Mouse (Mus musculus) spleen, adult 18-20 months (tissue): Measurements from ENCODE around the gene Ephx1.
"Not testable (repeated sequence)": the region's sequence is repeated elsewhere in the genome, so short reads cannot be mapped to it uniquely, and the experiment has no call there.

ENCODE experiments used
- DNase-seq, 2 experiments: peaks; one replicate each; pipeline ENCODE4 v3.0.0; 2022; ENCODE audit warnings: mixed read lengths in 2 of 2

Gene Ephx1

DNA sequence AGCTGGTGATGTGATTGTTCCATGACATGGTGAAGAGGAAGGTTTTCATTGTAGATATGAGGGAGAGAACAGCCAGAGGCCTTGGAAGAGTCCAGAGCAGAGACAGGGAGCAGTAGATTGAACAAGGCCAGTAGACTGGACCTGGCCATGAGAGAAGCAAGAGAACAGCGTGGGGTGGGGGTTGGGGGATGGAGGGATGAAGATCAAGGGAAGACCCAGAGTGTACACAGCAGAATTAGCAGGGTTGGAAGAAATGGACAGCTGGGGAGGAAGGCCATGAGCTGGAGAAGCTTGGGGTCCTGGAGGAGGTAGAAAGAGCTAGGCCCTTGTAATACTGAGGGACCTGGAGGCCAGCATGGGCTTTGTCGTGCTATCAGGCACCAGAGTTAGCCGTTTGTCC lies 8.3 kb downstream of the Ephx1 start:
- DNase-seq, result no peak

- DNase-seq, result no peak
Observed at GRCm38 (mm10) chr1:181011601-181012000, 9.1 kb downstream of the Ephx1 start.

DNA sequence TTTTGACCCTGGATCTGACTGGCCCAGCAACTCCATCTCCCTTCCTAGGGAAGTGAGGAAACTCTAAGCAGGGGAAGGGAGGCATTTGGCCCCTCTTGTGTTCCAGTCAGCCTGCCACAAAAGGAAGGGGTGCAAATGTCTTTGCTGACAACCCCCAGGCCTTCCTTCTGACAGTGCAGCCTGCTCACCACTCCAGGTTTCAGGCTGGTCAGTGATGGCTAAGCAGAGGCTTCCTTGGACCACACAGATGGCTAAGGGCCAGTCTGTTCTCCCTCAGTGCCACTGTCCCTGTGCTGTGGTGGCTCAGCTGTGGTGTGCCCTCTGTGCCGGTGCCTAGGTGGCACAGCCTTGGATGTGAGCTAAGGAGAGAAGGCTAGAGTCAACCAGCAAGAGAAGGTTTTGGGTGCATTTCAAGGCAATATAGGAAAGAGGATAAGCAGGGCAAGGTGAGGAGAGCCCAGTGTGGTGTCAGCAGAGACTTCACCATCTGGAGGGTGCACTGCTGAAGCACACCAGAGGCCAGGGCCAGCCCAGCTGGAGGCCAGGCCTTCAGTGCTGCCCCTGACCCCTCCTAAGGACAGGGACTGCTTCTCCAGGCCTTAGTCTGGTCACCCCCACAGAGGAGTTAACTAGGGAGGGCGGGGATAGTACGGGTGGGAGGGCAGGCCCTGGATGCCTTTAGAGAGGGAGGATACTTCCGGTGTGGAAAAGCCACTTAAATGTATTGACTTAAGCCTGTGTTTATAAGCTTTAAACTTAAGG lies 10.4 kb downstream of the Ephx1 start:
- no peak for DNase-seq

DNA sequence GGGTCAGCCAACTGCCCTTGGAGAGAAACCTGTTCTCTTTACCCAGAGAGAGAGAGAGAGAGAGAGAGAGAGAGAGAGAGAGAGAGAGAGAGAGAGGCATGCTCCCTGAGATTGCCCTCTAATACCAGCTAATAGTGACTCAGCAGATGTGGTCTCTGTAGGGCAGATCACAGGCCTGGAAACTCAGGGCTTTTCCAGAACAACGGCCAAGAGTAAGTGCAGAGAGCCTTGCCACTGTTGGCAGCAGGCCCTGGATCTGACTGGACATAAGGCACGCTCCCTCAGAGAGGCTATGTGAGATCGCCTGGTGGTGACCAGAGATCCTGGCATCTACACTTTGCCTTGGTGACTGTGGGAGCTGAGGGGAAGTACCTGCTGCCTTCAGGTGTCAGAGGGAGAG lies 10.9 kb downstream of the Ephx1 start:
- DNase-seq, result no peak

GRCm38 (mm10) chr1:181009011-181009590 lies 11.6 kb downstream of the Ephx1 start:
- DNase-seq, result no peak

- DNase-seq, result no peak
Observed at GRCm38 (mm10) chr1:181008266-181008665, 12.4 kb downstream of the Ephx1 start.

DNA sequence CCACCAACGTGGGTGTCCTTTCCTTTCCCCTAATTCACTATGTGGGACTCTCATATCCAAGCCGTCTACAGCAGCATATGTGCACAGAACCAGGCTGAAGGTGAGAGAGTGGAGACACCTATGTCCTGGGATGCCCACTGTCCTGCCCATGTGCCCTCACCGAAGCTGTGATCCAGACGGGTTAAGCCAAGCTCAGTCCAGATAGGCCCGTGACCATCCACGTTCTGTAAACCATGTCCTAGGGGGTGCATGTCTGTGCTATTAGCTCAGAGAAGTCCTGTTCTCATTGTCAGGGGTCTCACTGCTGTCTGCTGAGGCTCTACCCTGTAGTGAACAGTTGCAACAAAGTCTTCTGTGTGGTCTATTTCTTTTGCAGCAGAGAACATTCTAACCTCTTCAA lies 12.9 kb downstream of the Ephx1 start:
- DNase-seq, result no peak

- no peak for DNase-seq
Observed at GRCm38 (mm10) chr1:181005331-181005730, 15.4 kb downstream of the Ephx1 start.

DNA sequence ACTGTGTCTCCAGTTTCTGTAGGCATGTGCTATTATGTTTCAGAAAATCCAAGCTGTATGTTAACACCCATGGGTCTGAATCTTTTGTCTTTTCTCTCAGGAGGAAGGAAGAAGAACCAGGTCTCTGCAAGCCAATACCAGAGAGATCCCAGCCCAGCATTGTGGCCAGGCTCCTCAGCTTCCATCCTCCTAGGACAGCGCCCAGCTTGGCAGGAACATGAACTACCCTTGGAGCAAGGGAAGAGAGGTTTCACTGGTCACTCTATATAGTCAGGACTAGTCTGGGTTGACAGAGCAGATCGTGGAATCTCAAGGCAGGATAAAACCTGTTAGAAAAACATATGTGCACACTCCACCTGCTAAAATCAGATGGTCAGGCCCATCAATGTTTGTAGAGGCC lies 16.9 kb downstream of the Ephx1 start:
- DNase-seq, result no peak

- DNase-seq, result no peak
Observed at GRCm38 (mm10) chr1:181001621-181002020, 19.1 kb downstream of the Ephx1 start.

GRCm38 (mm10) chr1:181001217-181001616 lies 19.5 kb downstream of the Ephx1 start:
- no peak for DNase-seq

DNA sequence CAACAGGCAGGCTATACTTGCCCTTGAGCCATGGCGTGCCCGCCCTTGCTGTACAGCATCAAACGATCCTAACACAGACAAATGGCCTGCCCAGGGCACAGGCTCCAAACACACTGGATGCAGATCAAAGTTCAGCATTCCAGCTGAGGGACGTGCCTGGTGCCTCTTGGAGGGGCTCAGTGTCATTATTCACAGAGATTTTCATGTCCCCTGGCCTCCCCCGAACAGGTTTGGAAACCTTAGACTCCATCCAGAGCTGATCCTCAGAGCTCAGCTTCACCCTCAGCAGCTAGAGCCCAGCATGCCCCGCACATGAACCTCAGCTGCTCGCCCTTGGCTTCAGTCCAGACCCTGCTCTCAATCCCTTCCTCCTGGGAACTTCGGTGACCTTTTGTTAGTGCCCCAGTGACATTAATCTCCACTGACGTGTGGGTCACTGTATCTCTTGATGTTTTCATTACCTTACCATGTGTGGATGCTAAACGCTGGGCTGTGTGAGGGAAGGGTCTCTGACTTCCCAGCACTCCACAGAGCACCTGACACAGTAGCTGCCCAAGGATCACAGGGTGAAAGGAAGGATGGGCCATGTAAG lies 20.1 kb downstream of the Ephx1 start:
- DNase-seq, result no peak

GRCm38 (mm10) chr1:180992142-180992541 lies 28.6 kb downstream of the Ephx1 start:
- DNase-seq, result peak in 1 of 2 experiments; percentile 28

DNA sequence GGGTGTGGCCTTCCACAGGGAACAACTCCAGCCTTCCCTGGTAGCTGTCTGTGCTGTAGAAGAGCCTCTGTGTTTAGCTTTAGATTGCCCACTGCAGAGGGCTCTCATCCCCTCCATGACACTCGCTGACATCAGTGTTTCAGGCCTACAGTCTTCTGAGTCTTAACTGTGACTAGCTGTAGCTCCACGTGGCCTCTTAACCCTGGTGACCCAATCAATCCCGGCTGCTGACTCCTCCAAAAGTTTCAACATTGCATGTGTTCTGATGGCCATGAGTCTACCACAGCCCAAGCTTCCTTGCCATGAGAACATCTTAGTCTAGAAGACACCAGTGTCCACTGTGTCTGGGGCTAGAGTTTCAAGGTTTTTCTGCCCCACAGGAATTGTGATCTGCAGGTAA lies 30.0 kb downstream of the Ephx1 start:
- DNase-seq, result no peak

- DNase-seq, result peak; percentile 46 to 75
Observed at GRCm38 (mm10) chr1:180987759-180988158, 32.9 kb downstream of the Ephx1 start.

GRCm38 (mm10) chr1:180986701-180987100 lies 34.0 kb downstream of the Ephx1 start:
- no peak for DNase-seq

- DNase-seq, result not testable (repeated sequence)
Observed at GRCm38 (mm10) chr1:180981298-180982046, 39.2 kb downstream of the Ephx1 start.

- no peak for DNase-seq
Observed at GRCm38 (mm10) chr1:180980464-180980863, 40.2 kb downstream of the Ephx1 start.

GRCm38 (mm10) chr1:180979484-180980251 lies 41.0 kb downstream of the Ephx1 start:
- no peak for DNase-seq

GRCm38 (mm10) chr1:180976110-180976679 lies 44.5 kb downstream of the Ephx1 start:
- DNase-seq, result peak; percentile 20 to 42

DNA sequence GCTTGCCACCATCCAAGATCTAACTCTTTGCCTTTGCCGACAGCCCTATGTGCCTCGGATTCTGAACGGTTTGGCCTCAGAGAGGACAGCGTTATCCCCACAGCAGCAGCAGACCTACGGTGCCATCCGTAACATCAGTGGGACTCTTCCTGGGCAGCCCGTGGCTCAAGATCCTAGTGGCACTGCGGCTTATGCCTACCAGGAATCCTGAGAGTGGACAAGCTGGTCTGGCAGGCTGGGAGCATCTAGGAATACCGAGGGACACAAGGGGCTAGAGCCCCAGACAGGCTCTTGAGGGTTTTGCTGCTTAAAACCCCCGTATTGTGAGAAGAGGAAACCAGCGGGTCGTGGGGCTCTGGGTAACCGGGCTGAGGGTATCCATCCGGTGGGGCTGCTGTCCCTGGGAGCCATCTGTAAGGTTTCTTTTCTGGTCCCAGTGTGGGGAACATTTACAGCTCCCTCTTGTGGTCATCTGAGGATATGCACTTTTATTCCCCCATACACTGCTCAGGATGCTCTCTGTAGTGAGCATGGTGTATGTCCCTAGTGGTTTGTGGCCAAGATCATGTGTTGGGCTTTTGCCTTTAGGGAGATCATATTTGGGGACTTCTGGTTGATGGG lies 46.5 kb downstream of the Ephx1 start:
- peak in 1 of 2 experiments; percentile 33 for DNase-seq

- no peak for DNase-seq
Observed at GRCm38 (mm10) chr1:180972941-180973340, 47.8 kb downstream of the Ephx1 start.
